Mouse (Mus musculus) CD4-positive naive resting alpha-beta T cell, adult 57 days (primary cell): ENCODE results near the gene Cfap70. TPM values are rescaled to one million over a fixed set of nuclear protein-coding genes. Genes with fewer than 3 reads are reported as not detected.

Experiments used
- total RNA-seq: library from RNA; stranded (reverse); gene quantifications from one replicate; pipeline ENCODE4 v1.2.4, GENCODE M21; 2023

The Cfap70 gene
- total RNA-seq, result not detected

GRCm38 (mm10) chr14:20451765-20452331 is at the start of gene Cfap70:
TSS of gene Cfap70 (minus strand) at chr14:20452226.

GRCm38 (mm10) chr14:20496603-20497002 is 44.6 kb upstream of the Cfap70 start, which contains the start of gene Mss51:
TSS of gene Mss51 (minus strand) at chr14:20496901.

GRCm38 (mm10) chr14:20479291-20480194 is 27.5 kb upstream of the Cfap70 start, which contains the start of gene Anxa7:
TSS of gene Anxa7 (minus strand) at chr14:20480133.

GRCm38 (mm10) chr14:20393205-20393913 is 58.7 kb downstream of the Cfap70 start, which contains the start of gene Mrps16:
TSS of gene Mrps16 (minus strand) at chr14:20393634.

GRCm38 (mm10) chr14:20388441-20389129 is 63.4 kb downstream of the Cfap70 start, which contains the start of gene Dnajc9:
TSS of gene Dnajc9 (minus strand) at chr14:20388910.

GRCm38 (mm10) chr14:20347991-20348541 is 104.0 kb downstream of the Cfap70 start, which contains the start of the genes Ecd and Fam149b:
TSS of gene Ecd (minus strand) at chr14:20348121.
TSS of gene Fam149b (plus strand) at chr14:20348162.

Other genes with a start within 250 kb of the Cfap70 start
- gene Kcnk16, start 183.0 kb downstream of the Cfap70 start, total RNA-seq, result not detected
- gene Nudt13, start 157.5 kb downstream of the Cfap70 start, total RNA-seq, result 20.2 TPM
- 35.4 TPM for gene Ecd, start 104.1 kb downstream of the Cfap70 start, total RNA-seq
- 38.7 TPM for gene Fam149b, start 104.1 kb downstream of the Cfap70 start, total RNA-seq
- gene Dnajc9, start 63.3 kb downstream of the Cfap70 start, total RNA-seq, result 70.1 TPM
- 34.0 TPM for gene Mrps16, start 58.6 kb downstream of the Cfap70 start, total RNA-seq
- 33.3 TPM for gene Anxa7, start 27.9 kb upstream of the Cfap70 start, total RNA-seq
- gene Mss51, start 44.7 kb upstream of the Cfap70 start, total RNA-seq, result 9.3 TPM
- gene Ppp3cb, start 94.3 kb upstream of the Cfap70 start, total RNA-seq, result 92.8 TPM
- gene Usp54, start 188.8 kb upstream of the Cfap70 start, total RNA-seq, result 6.4 TPM
- not detected for gene Myoz1, start 204.3 kb upstream of the Cfap70 start, total RNA-seq
- not detected for gene Synpo2l, start 216.1 kb upstream of the Cfap70 start, total RNA-seq
- 249 TPM for gene Sec24c, start 222.1 kb upstream of the Cfap70 start, total RNA-seq
- gene Fut11, start 242.7 kb upstream of the Cfap70 start, total RNA-seq, result 5.3 TPM